Mouse (Mus musculus) cerebellum, adult 11-12 months (tissue): ENCODE data around the gene Plin5.
"Not testable (repeated sequence)": the region's sequence is repeated elsewhere in the genome, so short reads cannot be mapped to it uniquely, and the experiment has no call there.

Experiments used
- DNase-seq: peaks from one replicate; pipeline ENCODE4 v3.0.0; 2022

The Plin5 gene

DNA sequence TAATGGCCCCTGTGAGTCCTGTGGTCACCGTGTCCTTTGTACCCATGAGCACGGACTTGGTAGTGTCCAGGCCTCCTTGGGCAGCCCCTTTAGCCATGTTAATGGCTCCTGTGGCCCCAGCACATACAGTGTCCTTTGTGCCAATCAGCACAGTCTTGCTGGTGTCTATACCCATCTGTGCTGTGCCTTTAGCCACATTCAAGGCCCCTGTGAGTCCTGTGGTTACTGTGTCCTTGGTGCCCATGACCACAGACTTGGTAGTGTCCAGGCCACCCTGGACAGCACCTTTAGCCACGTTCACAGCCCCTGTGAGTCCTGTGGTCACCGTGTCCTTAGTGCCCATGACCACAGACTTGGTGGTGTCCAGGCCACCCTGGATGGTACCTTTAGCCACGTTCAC lies 12.6 kb downstream of the Plin5 start:
- DNase-seq: not testable (repeated sequence)

DNA sequence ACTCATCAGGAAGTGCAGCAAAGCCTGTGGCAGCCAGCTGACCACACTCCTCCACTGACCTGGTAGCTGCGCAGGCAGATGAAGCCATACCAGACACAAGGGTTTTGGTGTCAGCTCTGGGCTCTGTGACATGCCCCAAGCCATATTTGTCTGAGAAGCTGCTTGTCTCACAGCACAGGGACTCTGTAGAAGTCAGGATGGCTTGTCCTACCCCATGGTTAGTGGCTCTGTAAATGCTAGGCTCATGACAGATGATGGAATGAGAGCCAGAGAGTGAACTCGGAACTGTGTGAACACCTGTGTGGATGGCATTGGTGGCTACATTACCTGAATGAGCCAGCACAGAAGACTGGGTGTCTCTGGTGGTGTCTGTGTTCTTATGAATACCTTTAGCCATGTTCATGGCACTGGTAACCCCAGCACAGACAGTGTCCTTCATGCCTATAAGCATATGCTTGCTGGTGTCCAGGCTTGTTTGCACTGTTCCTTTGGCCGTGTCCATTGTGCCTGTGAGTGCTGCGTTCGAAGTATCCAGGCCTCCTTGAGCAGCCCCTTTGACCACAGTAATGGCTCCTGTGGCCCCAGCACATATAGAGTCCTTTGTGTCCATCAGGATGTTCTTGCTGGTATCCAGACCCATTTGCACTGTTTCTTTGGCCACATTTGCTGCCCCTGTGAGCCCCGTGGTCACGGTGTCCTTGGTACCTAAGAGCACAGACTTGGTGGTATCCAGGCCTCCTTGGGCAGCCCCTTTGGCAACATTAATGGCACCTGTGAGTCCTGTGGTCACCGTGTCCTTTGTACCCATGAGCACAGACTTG lies 13.7 kb downstream of the Plin5 start:
- DNase-seq: no peak

GRCm38 (mm10) chr17:56102927-56103326 lies 14.5 kb downstream of the Plin5 start:
- no peak for DNase-seq

GRCm38 (mm10) chr17:56102158-56102557 lies 15.2 kb downstream of the Plin5 start:
- no peak for DNase-seq

DNA sequence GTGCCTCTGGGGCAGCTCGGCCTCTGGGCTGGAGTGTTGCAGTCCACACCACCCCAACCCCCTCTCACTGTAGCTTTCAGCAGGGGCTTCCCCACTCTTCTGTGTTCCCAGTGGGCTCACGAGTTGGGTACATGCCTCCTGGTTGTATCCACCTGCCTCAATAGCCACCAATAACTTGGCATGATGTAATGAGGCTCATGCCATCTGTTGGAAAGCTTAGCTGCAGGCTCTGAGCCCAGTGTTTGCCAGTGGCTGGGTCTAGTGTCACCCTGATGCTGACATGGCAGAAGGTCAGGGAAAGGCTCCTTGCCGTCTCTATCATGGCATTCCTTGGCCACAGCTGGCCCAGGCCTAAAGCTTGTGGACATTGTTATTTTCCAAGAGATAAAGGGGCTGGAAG lies 16.6 kb downstream of the Plin5 start:
- no peak for DNase-seq

DNA sequence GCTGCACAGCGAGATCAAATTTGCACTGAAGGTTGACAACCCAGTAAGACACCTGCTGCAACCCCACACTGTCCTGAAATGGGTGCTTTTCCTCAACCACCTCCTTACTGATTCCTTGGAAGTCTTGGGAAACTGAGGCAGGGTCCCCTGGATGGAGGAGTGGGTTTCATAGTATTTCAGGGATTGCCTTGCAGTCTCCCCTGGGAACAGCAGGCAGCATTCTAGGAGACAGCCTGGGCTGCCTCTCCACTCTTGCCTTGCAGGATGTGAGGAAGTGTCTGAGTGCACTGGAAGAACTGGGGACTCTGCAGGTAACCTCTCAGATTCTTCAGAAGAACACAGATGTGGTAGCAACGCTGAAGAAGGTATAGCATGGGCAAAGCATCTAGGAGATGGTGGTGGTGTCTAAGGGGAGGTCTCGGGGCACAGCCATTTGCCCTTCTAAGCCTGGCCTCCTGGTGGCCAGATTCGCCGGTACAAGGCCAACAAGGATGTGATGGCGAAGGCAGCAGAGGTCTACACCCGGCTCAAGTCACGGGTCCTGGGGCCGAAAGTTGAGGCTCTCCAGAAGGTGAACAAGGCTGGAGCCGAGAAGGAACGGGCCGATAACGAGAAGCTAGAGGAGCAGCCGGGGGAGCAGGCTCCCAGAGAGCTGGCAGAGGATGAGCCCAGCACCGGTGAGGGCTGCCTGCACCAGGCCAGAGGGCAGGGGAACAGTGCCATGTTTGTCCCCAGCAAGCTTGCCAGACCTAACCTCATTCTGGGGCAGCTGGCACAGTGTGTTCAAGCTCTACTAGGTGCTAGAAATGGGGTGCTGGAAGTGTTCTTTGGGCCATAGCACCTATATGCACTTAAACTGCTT lies 18.5 kb downstream of the Plin5 start:
- DNase-seq: no peak

GRCm38 (mm10) chr17:56098180-56098579 lies 19.2 kb downstream of the Plin5 start:
- no peak for DNase-seq

DNA sequence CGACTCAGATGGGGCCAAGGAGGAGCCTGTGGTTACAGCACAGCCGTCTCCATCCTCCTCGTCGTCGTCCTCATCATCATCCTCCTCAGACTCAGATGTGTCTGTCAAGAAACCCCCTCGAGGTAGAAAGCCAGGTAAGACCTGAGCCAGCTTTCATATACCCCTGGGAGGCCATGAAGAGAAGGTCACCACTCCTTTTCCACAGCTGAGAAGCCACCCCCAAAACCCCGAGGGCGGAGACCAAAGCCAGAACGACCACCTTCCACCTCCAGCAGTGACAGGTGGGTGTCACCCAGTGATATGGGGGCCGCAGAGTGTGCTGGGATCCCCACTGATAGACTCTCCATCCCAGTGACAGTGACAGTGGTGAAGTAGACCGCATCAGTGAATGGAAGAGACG lies 20.5 kb downstream of the Plin5 start:
- no peak for DNase-seq

DNA sequence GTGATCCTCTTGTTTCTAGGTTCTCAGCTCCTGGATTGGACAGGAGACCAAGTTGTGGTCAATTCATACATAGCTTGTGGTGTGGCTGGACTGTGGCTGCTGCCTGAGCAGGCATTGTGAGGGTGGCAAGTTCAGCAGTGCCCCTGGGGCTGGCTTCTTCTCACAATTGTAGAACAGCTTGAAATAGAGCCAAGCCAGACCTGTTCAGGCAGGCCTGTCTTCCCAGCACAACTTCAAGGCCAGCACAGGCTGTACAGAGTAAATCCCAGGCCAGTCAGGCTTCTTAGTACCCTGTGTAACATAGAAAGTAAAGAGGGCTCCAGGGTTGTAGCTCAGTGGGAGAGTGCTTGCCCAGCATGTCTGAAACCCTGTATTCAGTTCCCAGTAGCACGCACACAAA lies 24.6 kb downstream of the Plin5 start:
- DNase-seq: no peak

GRCm38 (mm10) chr17:56092312-56092711 lies 25.1 kb downstream of the Plin5 start:
- no peak for DNase-seq

DNA sequence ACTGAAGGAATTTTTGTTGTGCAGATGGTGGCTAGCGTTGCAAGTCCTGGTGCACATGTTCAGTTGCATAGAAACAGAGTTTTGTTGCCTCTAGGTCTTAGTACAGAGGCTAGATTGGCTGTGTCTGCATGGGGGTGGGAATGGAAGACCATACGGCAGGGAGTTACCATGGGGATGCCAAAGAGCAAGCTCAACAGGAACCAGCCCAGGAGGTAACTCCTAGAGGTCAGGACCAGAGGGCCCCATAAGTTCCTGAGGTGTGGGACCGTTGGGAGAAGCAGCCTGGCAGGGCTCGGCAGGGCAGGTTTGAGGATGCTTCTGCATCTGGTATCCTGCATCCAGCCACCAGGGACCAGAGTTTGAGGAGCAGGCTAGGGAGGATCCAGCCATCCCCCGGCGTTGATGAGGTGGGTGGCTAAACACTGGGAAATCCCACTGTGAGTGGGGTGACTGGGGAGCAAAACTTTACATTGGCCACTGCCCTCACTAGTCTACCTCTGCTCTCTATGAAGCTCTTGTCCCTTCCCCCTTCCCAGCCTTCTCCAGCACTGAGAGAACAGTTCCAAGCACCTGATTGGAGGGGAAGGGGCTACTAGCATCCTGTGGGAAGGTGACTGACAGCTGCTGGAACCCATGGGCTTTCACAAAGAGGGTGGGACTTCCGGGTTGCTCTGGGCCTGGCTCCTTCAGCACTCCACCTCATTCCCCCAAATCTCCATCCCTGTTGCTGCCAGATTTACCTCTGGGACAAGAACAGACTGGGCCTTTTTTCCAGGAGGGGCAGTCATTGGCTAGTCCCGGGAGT lies 36.4 kb downstream of the Plin5 start:
- peak; percentile 56 for DNase-seq

- peak; percentile 69 for DNase-seq
These were observed 37.5 kb downstream of the Plin5 start for GRCm38 (mm10) chr17:56079921-56080320.

DNA sequence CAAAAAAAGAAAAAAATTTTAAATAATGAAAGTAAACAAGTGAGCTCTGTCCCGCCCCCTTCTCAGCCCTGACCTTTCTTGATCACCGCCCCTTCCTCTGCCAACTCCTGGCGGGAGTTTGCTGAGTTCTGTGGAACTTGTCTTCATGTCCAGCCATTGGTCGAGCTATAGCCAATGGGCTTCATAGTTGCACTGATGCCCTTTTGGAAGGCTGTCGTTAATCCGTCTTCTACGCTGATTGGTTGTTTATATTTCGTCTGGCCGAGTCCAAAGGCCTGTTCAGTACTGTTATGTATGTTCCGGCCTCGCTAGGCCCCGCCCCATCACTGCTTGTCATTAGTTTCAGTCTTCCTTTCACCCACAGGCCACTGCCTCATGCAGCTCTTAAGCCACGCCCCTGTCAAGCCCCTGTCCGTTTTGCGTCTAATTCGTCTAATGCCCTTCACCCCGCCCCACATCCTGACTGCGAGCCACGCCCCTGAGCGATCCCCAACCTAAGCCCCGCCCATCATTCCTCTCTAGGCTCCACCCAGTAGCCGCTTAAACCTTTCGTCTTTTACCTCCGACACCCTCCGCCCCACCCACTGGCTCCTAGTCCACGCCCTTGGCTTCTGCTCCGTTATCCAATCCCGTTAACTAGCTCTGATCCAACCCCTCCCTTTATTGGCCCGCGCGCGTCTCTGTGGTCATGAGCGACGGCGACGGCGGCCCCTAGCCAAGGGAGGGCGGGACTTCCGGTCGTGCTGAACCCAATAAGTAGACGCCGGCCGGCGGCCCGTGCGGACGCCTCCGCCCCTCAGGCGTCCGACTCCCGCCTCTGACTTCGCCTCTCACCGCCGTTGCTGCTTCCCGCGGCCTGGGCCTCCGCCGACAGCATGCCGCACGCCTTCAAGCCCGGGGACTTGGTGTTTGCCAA lies 38.3 kb downstream of the Plin5 start, which contains the start of gene Hdgfl2:
Gene Hdgfl2 (plus strand): TSS at position 755 of the 916 bp plus-strand sequence.
- peak; percentile 100 for DNase-seq

DNA sequence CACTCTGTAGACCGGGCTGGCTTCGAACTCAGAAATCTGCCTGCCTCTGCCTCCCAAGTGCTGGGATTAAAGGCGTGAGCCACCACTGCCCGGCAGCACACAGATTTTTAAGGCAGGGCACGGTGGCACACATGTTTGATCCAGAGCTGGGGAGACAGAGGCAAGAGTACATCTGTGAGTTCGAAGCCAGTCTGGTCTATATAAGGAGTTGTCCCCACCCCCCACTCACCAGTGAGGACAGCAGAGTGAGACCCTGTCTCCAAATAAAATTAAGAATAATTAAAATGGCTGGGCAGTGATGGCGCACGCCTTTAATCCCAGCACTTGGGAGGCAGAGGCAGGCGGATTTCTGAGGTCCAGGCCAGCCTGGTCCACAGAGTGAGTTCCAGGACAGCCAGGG lies 39.0 kb downstream of the Plin5 start:
- DNase-seq: peak; percentile 75

GRCm38 (mm10) chr17:56077523-56077922 lies 39.9 kb downstream of the Plin5 start:
- no peak for DNase-seq

- peak; percentile 95 for DNase-seq
These were observed 42.6 kb downstream of the Plin5 start, which contains the start of gene Ubxn6 for GRCm38 (mm10) chr17:56074827-56075208. TSS of gene Ubxn6 (minus strand) at chr17:56075028.

DNA sequence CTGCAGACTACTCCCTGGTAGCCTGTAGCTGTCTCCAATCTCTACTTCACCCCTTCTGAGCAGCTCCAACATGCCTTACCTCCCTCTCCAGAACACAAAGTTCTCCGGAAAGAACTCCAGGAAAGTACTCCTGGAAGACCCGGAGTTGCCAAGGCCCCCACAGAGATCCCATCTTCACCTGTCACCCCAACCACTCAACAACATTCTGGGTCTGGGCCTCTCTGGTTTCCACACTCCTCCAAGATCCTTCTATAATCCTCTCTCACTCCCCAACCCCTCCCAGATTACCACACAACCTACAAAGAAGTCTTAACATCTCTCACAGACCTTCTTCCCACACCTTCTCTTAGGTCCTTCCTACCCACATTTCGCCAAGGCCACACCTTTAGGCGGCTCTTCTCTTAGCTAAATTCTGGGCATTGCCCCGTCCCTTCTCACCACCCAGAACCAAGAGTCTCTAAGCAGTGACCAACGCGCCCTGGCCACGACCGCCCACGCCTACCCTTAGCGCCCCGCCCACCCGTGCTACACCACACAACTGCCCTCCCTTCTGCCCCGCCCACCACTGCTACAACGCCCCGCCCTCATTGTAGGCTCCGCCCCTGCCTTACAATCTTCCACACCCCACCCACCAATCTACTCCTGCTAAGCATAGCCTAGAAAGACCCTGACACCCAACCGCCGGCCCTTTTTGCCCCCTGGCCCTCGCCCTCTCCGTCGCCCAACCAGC lies 43.1 kb downstream of the Plin5 start:
- DNase-seq: peak; percentile 78

GRCm38 (mm10) chr17:56072243-56072642 lies 45.2 kb downstream of the Plin5 start:
- no peak for DNase-seq

- no peak for DNase-seq
These were observed 46.3 kb downstream of the Plin5 start for GRCm38 (mm10) chr17:56071126-56071525.

- DNase-seq: peak; percentile 19
These were observed 48.3 kb downstream of the Plin5 start for GRCm38 (mm10) chr17:56069066-56069465.

DNA sequence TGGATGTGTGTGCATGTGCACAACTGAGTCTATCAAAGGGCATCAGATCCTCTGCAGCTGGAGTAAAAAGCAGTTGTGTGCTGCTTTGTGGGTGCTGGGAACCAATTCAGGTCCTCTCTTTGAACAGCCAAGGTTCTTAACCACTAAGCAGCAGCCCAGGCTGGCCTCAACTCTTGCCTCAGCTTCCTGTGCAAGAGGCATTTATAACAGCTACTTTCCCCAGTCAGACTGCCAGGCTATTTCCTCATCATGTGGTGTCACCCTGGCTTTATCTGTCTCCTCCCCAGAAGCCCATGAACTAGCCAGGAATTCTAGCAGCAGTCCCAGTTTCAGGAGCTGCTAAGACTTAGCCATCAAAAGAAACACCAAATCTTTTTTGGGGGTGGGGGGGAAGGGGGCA lies 50.9 kb downstream of the Plin5 start:
- DNase-seq: no peak
